Mouse (Mus musculus): ENCODE measurements around the gene Dcaf8.

DNA sequence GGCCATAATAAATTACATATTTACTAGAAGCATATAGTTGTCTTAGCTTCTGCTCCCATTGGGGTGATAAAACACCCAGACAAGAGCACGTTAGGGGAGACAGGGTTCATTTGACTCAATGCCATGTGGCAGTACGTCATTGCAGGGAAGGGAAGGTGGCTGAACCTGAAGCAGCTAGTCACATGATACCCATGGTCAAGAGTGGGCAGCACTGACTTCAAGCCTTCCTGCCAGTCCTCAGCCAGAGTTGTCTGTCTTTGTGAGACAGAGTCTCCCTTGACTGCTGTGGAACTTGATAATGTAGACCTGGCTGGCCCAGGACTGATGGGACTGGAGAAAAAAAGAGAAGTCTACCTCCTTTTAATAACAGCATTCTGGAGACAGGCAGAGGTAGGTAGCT lies 25.2 kb upstream of the Dcaf8 start:
- no peak for TF ChIP-seq CTCF (conservative IDR thresholded peaks at IDR 0.05; ENCODE audit: low read length)
- TF ChIP-seq NANOG (IDR thresholded peaks at IDR 0.05; ENCODE audit: borderline replicate concordance, low read length) = no peak
- TF ChIP-seq POU5F1 (IDR thresholded peaks at IDR 0.05; ENCODE audit: borderline replicate concordance, low read length) = no peak

Data from E14TG2a.4 (cell line).